Mouse (Mus musculus) olfactory bulb, adult 2 months (tissue): Measurements from ENCODE around the gene Atg9b.

Experiments
- CTCF ChIP-seq: fragments of 200-500 bp; IDR thresholded peaks from 2 replicates; pipeline ENCODE4 v1.5.1; 2012; ENCODE audit warnings: low read depth, mild to moderate bottlenecking, low read length, moderate library complexity; ENCODE audit not compliant: insufficient read depth
- POLR2A ChIP-seq: fragments of 200-500 bp; IDR thresholded peaks from 2 replicates; pipeline ENCODE4 v1.6.1; 2012; ENCODE audit warnings: mild to moderate bottlenecking, low read depth, low read length, moderate library complexity; ENCODE audit not compliant: insufficient read depth

GRCm38 (mm10) chr5:24383026-24383859 is 8.7 kb downstream of the Atg9b start:
- TF ChIP-seq CTCF = peak; percentile 44; the same call in 1 of the 2 replicates
- no peak for TF ChIP-seq POLR2A
